Comparison of ENCODE assay signal across 17 mouse cellular contexts in genomic region chr1:134100928-134101327, GRCm38 (mm10). TPM values are rescaled to one million over a fixed set of nuclear protein-coding genes. Genes with fewer than 3 reads are reported as not detected.
DNase-seq lines count a peak whose midpoint lies in the region; ATAC-seq and TF ChIP-seq lines count a peak whose summit lies in the region.
"Had no signal": no experiment of that assay in that cellular context is flagged by ENCODE, and none has a peak within 500 bp of the region (broad histone marks: within the 10 kb centered on the region; RNA-seq: fewer than 3 reads in every experiment).

No protein-coding gene starts in this region.

- H3K9ac ChIP-seq in heart, adult 2 months (ENCODE audit: low read depth, low read length): no peak overlapping the region
- H3K9ac ChIP-seq in liver, embryonic 14.5 days (replicated peaks): peak overlapping the region; percentile 23
- 0 out of 2 replicates have a peak overlapping the region, but pooled peaks have one; percentile 12 for H3K9ac ChIP-seq in liver, embryonic 15.5 days
- H3K9ac ChIP-seq: forebrain, postnatal 0 days had no signal

- DNase-seq in heart, adult 2 months: peak in 1 of 2 experiments; percentile 18
- no peak for DNase-seq in heart, postnatal 25 days (ENCODE audit: low spot score)
- DNase-seq in liver, embryonic 14.5 days (ENCODE audit: low read depth in 3 of 3, low spot score in 3 of 3): no peak
- DNase-seq in liver: no peak
- peak; percentile 40 for DNase-seq in NIH3T3 (ENCODE audit: low read depth)
- DNase-seq in cerebellum, postnatal 25 days: no peak
- no peak for DNase-seq in frontal cortex, postnatal 25 days (ENCODE audit: low spot score in 2 of 2)
- DNase-seq: cerebellum, postnatal 14 days; forebrain, postnatal 0 days; kidney, adult 11 months; kidney, postnatal 36 days; layer of hippocampus, postnatal 36 days; left cerebral cortex, postnatal 4 days had no signal

- H3K9me3 ChIP-seq in liver, embryonic 14.5 days (ENCODE audit: control insufficient read depth, low read length): no peaks in the 10 kb centered on the region
- H3K9me3 ChIP-seq in liver, embryonic 15.5 days (replicated peaks): no peaks in the 10 kb centered on the region

- no peak for TF ChIP-seq EP300 in heart, adult 2 months (IDR thresholded peaks at IDR 0.05; ENCODE audit: insufficient read depth, low read depth, low read length)
- no peak for TF ChIP-seq EP300 in liver, embryonic 14.5 days (IDR thresholded peaks at IDR 0.05; ENCODE audit: low read depth)

- no peaks in the 10 kb centered on the region for H3K79me2 ChIP-seq in heart, adult 2 months (replicated peaks; ENCODE audit: control insufficient read depth, insufficient read depth, low read length)

- ATAC-seq in liver, embryonic 14.5 days (ENCODE audit: insufficient read depth): no peak
- ATAC-seq in liver, embryonic 15.5 days (ENCODE audit: insufficient read depth): no peak
- ATAC-seq: forebrain, postnatal 0 days; Patski had no signal

- peaks cover 34% of the 10 kb centered on the region for H3K4me1 ChIP-seq in heart, adult 2 months (ENCODE audit: control insufficient read depth, insufficient read depth, low read length)
- peaks cover 43 to 45% of the 10 kb centered on the region in 2 experiments for H3K4me1 ChIP-seq in liver, embryonic 14.5 days (replicated peaks; ENCODE audit: control insufficient read depth in 2 of 2, insufficient read depth in 2 of 2, low read length in 1 of 2)
- peaks cover 72% of the 10 kb centered on the region for H3K4me1 ChIP-seq in liver, embryonic 15.5 days (replicated peaks)

- no peak for TF ChIP-seq POLR2A in heart, adult 2 months (IDR thresholded peaks at IDR 0.05; ENCODE audit: insufficient read depth, low read depth, low read length)

- 76% methylated on average over 4 of the region's 4 CpGs for WGBS in heart, adult 2 months
- 71% methylated on average over 4 of the region's 4 CpGs for WGBS in liver, embryonic 14.5 days (ENCODE audit: insufficient replicate concordance)
- 64% methylated on average over 4 of the region's 4 CpGs for WGBS in liver, embryonic 15.5 days (ENCODE audit: insufficient replicate concordance)

- H3K4me2 ChIP-seq in liver, embryonic 14.5 days (ENCODE audit: low read depth): no peak overlapping the region
- H3K4me2 ChIP-seq in liver, embryonic 15.5 days: no peak overlapping the region

- intact Hi-C loops in heart, adult 2 months (cut with DNase I): loop anchor here (5.0 to 10.0 kb wide), 2 partner anchors 189 to 366 kb away; no protein-coding TSS in a partner anchor
- intact Hi-C loops in heart, postnatal 25 days (cut with DNase I): no loop called here

- H3K27me3 ChIP-seq in heart, adult 2 months (ENCODE audit: control insufficient read depth, insufficient read depth, low read length): no peaks in the 10 kb centered on the region
- H3K27me3 ChIP-seq in liver, embryonic 14.5 days (ENCODE audit: control insufficient read depth, insufficient read depth, low read length): peaks cover 5% of the 10 kb centered on the region
- H3K27me3 ChIP-seq in liver, embryonic 15.5 days: peaks cover 13% of the 10 kb centered on the region
- H3K27me3 ChIP-seq: Patski had no signal

- no peak for TF ChIP-seq CTCF in heart, adult 2 months (IDR thresholded peaks at IDR 0.05)
- no peak for TF ChIP-seq CTCF in liver, embryonic 14.5 days (IDR thresholded peaks at IDR 0.05; ENCODE audit: low read depth)

- H3K27ac ChIP-seq in heart, adult 2 months: peak overlapping the region; percentile 98
- no peak overlapping the region for H3K27ac ChIP-seq in liver, embryonic 14.5 days
- H3K27ac ChIP-seq in liver, embryonic 15.5 days (replicated peaks): peak overlapping the region; percentile 97; the same call in 1 of the 2 replicates

- peaks cover 2% of the 10 kb centered on the region; the same call in 1 of the 2 replicates for H3K36me3 ChIP-seq in heart, adult 2 months (ENCODE audit: control insufficient read depth, insufficient read depth, low read length)
- H3K36me3 ChIP-seq in liver, embryonic 14.5 days (replicated peaks; ENCODE audit: control insufficient read depth, insufficient read depth, low read depth): no peaks in the 10 kb centered on the region
- H3K36me3 ChIP-seq in liver, embryonic 15.5 days (replicated peaks): no peaks in the 10 kb centered on the region

- H3K4me3 ChIP-seq in heart, adult 2 months: no peak overlapping the region
- H3K4me3 ChIP-seq in liver, embryonic 14.5 days (ENCODE audit: insufficient read depth in 1 of 2, low read depth in 2 of 2, low read length in 2 of 2): no peak overlapping the region
- H3K4me3 ChIP-seq in liver, embryonic 15.5 days (replicated peaks): no peak overlapping the region

RNA-seq across cellular contexts. Expression of gene Chit1, which starts 10.1 kb away (rescaled TPM):
- total RNA-seq in heart, adult 2 months (2021): not detected
- polyA plus RNA-seq in heart, adult 2 months (2012; rRNA removed): 0.16 TPM in 1 of 2 replicates, not detected in the other
- total RNA-seq in heart, postnatal 25 days (2021): not detected
- polyA plus RNA-seq in liver, embryonic 14.5 days (2012; rRNA removed): 0.08 and 0.09 TPM in 2 replicates
- not detected in 2 replicates for polyA plus RNA-seq in liver, embryonic 14.5 days (2014; fragmentation: Nextera tagmentation; extraction: Ambion mirVana)
- polyA plus RNA-seq in liver, embryonic 15.5 days (2015; fragmentation: Nextera tagmentation; extraction: Ambion mirVana): 0.07 and 0.20 TPM in 2 replicates
- total RNA-seq: adrenal gland, postnatal 4 days; layer of hippocampus, postnatal 36 days had no signal
- polyA plus RNA-seq: hindbrain, embryonic 11.5 days; Patski had no signal

RNA-seq across cellular contexts. Expression of gene Btg2, which starts 22.0 kb away (rescaled TPM):
- total RNA-seq in heart, adult 2 months (2021): 10 to 100 TPM; 29.9 to 31.0 TPM
- polyA plus RNA-seq in heart, adult 2 months (2012; rRNA removed): 33.5 and 35.9 TPM in 2 replicates
- 10 to 100 TPM; 25.7 to 29.2 TPM for total RNA-seq in heart, postnatal 25 days (2021)
- 40.1 and 45.3 TPM in 2 replicates for polyA plus RNA-seq in liver, embryonic 14.5 days (2012; rRNA removed)
- 78.2 and 85.2 TPM in 2 replicates for polyA plus RNA-seq in liver, embryonic 14.5 days (2014; fragmentation: Nextera tagmentation; extraction: Ambion mirVana)
- 103 and 108 TPM in 2 replicates for polyA plus RNA-seq in liver, embryonic 15.5 days (2015; fragmentation: Nextera tagmentation; extraction: Ambion mirVana)
